Mouse (Mus musculus) cerebellum, postnatal 10 days (tissue): ENCODE results near the gene Car3.
"Not testable (repeated sequence)": the region's sequence is repeated elsewhere in the genome, so short reads cannot be mapped to it uniquely, and the experiment has no call there.

Experiments used
- DNase-seq, 2 experiments: peaks; one replicate each; pipeline ENCODE4 v3.0.0; 2021; ENCODE audit warnings: mixed read lengths in 2 of 2

Car3 gene

GRCm38 (mm10) chr3:14863022-14863711, at the start of gene Car3:
TSS of gene Car3 (plus strand) at chr3:14863512.
- DNase-seq = peak; percentile 53 to 62

- DNase-seq = not testable (repeated sequence)
These were observed 47.9 kb upstream of the Car3 start for GRCm38 (mm10) chr3:14815396-14815795.

GRCm38 (mm10) chr3:14819844-14820504, 43.3 kb upstream of the Car3 start:
- DNase-seq = no peak

DNA sequence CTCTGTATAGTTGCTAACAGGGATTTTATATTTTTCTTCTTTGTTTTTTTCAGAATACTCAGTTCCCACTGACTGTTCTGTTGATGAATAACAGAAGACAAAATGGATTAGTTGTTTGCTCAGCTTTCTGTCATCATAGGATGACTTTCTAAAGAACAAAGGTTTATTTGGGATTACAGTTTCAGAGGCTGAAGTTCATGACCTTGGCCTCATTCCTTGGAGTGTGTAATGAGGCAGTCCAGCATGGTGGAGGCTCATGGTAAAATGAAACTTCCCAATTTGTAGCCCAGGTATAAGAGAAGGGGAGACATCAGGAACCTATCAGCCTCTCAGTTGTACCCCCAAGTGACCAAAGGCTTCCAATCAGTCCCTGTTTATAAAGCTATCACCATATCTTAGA, 34.4 kb upstream of the Car3 start:
- no peak for DNase-seq

- DNase-seq = peak; percentile 63 to 66
These were observed 32.0 kb upstream of the Car3 start for GRCm38 (mm10) chr3:14831219-14831835.

GRCm38 (mm10) chr3:14832766-14833165, 30.5 kb upstream of the Car3 start:
- peak in 1 of 2 experiments; percentile 49 for DNase-seq

DNA sequence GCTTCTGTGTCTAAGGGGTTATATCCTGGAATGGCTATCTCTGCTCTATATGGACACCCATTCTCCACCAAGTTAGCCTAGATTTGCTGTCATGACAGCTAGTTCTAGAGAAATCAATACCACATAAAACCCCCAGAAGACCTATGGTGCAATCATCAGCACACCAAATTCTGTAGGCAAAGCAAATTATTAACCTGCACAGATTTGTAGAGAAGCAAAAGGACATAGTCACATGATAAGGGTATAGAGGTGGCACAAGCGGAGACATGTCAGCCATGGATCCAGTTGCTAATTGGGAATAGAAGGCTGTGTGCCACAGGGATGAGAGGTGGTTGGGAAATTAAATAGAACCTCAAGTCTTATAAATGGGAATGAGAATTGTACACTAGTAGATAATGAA, 24.4 kb upstream of the Car3 start:
- DNase-seq = no peak

DNA sequence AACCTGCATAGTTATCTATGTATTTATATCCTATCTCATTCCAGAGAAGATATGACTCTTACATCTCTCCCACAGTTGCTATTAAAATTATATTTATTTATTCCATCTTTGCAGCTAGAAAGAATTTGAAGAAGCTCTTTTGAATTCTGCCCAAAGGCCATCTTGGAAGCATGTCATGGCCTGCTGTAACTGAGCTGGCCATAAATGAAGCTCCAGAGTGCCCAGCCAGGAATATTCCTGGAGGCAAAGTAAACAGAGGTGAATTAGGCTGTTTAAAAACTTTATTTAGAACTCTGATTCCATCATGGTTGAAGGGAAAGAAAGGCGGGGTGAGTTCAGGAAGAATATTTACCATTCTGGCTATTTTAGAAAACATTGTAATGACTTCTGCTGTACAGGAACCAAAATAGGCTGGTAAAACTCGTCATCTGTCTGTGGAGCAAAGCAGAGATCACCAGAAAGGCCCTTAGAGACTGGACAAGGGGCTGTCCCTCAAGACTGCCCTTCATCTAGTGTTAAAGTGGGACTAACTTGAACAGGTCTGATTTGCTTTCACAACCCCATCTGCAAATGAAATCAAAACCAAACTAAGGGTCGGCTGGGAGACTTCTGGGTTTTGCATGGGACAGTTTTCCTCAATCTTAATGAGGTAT, 23.7 kb upstream of the Car3 start:
- DNase-seq = no peak

GRCm38 (mm10) chr3:14848587-14849254, 14.6 kb upstream of the Car3 start:
- DNase-seq = no peak

- DNase-seq = no peak
These were observed 9.3 kb upstream of the Car3 start for GRCm38 (mm10) chr3:14853966-14854365.

DNA sequence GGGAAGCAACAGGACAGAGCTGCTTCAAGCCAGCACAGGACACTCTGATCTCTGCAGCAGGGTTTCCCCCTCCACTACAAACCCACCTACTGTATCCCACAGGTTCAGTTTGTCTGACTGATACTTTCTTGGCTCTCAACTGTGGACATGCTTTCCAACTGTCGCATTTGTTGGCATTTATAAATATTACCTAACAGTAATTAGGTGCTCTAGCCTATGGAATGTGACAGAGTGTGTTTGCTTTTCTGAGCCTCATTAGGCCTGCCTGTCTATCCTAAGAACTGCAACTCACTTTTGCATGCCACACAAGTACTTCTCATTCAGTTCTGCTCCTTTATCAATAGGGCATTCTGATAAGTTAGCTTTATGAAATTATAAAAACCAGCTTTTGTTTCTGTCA, 8.9 kb upstream of the Car3 start:
- DNase-seq = no peak

GRCm38 (mm10) chr3:14857874-14858273, 5.4 kb upstream of the Car3 start:
- DNase-seq = no peak

GRCm38 (mm10) chr3:14860291-14860690, 3.0 kb upstream of the Car3 start:
- peak; percentile 82 to 86 for DNase-seq

GRCm38 (mm10) chr3:14861165-14861564, 2.1 kb upstream of the Car3 start:
- no peak for DNase-seq

DNA sequence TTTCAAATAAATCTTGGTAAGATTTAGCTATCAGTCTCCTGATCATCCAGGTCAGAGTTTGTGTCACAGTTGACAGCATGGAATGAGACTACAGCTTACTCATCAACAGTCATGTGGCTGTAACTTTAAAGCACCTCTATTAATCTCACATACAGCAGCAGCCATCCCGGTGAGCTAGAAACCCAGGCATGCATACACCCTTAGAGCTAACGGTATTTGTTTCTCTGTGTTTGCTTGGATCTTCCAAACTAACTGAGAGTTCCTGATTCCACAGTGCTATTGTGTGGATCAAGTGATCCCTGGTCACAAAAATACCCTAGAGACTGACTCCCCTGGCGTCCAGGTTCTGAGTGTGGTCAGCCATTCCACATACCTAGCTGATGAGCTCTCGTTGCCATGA, 1.5 kb upstream of the Car3 start:
- no peak for DNase-seq

GRCm38 (mm10) chr3:14862654-14863021, 674 bp upstream of the Car3 start:
- DNase-seq = peak; percentile 28 to 44

DNA sequence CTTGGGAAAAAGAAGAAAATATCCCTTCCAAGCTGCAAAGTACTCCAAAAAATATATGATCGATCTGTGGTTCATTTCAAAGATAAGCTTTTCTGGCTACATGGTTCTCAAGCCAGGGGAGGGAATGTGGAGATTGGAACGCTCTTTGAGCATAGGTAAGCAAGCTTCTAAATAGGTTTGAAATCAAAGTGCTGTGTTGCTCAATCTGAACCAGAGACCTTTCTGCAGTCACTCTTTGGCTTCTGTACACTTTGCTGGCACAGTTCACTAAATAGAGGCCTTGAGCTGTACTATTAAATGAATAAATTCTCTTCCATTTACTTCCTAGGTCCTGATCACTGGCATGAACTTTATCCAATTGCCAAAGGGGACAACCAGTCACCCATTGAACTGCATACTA, 610 bp downstream of the Car3 start:
- no peak for DNase-seq

- DNase-seq = no peak
These were observed 2.6 kb downstream of the Car3 start for GRCm38 (mm10) chr3:14865941-14866340.

GRCm38 (mm10) chr3:14869779-14870178, 6.5 kb downstream of the Car3 start:
- DNase-seq = peak; percentile 84 to 87

DNA sequence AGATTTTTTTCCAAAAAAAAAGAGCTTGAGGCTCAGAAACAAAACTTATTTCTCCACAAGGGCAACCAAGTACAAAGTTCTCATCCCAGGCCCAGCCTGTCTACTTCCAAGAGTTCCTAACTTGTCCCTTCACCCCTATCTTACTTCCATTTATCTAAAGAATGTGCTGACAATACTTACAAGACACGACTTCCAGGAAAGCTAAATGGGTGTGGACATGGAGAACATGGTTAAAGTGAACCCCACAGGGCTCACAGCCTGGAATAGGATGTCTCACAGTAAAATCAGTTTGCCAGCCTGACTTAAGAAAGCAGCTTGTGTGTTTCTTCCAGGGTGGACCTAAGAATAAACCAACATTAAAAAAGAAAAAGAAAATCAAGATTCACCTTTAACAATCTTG, 7.2 kb downstream of the Car3 start:
- no peak for DNase-seq

- peak; percentile 70 to 75 for DNase-seq
These were observed 8.1 kb downstream of the Car3 start for GRCm38 (mm10) chr3:14871386-14871785.

DNA sequence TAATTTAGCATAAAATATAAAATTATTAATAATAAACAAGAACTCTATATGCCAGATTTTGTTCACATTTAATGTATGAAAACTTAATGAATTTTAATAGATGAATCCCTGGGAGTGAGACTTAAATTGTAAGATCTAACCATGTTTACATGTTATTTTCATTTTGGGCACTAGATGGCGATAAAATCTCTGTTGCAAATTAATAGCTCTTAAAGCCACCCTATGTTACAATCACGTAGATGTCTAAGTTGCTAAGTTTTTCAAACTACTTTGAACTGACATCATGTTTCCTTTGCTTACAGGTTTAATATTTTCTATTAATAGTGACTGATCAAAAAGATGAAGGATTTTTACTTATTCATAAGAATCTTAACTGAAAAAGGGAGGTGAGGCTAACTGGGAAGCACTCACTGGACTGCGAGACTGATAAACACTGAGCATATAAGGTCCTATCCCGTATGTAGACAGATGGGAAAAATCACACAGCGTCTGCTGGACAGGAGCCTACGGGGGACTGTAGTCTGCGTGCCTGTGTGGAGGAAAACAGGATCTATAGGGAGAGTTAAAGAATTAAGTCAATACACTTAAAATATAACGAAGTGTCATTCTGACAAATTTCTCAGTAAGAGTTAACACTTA, 11.2 kb downstream of the Car3 start:
- DNase-seq = peak in 1 of 2 experiments; percentile 82
